Mouse (Mus musculus) kidney, embryonic 15.5 days (tissue): Measurements from ENCODE around the gene Ccdc87. TPM values are rescaled to one million over a fixed set of nuclear protein-coding genes. Genes with fewer than 3 reads are reported as not detected.
"Not testable (repeated sequence)": the region's sequence is repeated elsewhere in the genome, so short reads cannot be mapped to it uniquely, and the experiment has no call there.

Experiments used
- ATAC-seq: fragments of 200-750 bp; cut with Nextera tagmentation; replicated peaks from 2 replicates; pipeline ENCODE4 v1.8.0; 2017; ENCODE audit warnings: moderate TSS enrichment; ENCODE audit not compliant: low FRiP score
- H3K27ac ChIP-seq: fragments of 300-500 bp; sonication (generic); 2 replicates; pipeline ENCODE4 v1.5.1; 2015; ENCODE audit warnings: mild to moderate bottlenecking, inconsistent platforms
- H3K27me3 ChIP-seq: fragments of 300-500 bp; sonication (generic); 2 replicates; pipeline ENCODE4 v1.6.1; 2015; ENCODE audit warnings: inconsistent platforms
- H3K36me3 ChIP-seq: fragments of 300-500 bp; sonication (generic); 2 replicates; pipeline ENCODE4 v1.6.1; 2015; ENCODE audit warnings: inconsistent platforms
- H3K4me1 ChIP-seq: fragments of 300-500 bp; sonication (generic); 2 replicates; pipeline ENCODE4 v1.6.1; 2015; ENCODE audit warnings: inconsistent platforms
- H3K4me2 ChIP-seq: fragments of 300-500 bp; sonication (generic); 2 replicates; pipeline ENCODE4 v1.6.1; 2015; ENCODE audit warnings: moderate library complexity, mild to moderate bottlenecking, inconsistent platforms
- H3K4me3 ChIP-seq: fragments of 300-500 bp; sonication (generic); replicated peaks from 2 replicates; pipeline ENCODE4 v1.5.1; 2015; ENCODE audit warnings: mild to moderate bottlenecking, inconsistent platforms
- H3K9ac ChIP-seq: fragments of 300-500 bp; sonication (generic); 2 replicates; pipeline ENCODE4 v1.6.1; 2015; ENCODE audit warnings: mild to moderate bottlenecking, inconsistent platforms
- H3K9me3 ChIP-seq: fragments of 300-500 bp; sonication (generic); replicated peaks from 2 replicates; pipeline ENCODE4 v1.6.1; 2016; ENCODE audit warnings: inconsistent platforms
- WGBS: fragments of 180-500 bp; shearing (Covaris S2); methylation state at CpG from one replicate; pipeline ENCODE4 v1.1.7; 2015; ENCODE audit warnings: mixed read lengths; 5-methylcytosine and 5-hydroxymethylcytosine counted together
- polyA plus RNA-seq: library from polyadenylated mRNA; unstranded; fragments of >200 nt; fragmentation: Nextera tagmentation; extraction: Ambion mirVana; gene quantifications from 2 replicates; pipeline ENCODE4 v1.2.1, GENCODE M21; 2015

Ccdc87 gene
- polyA plus RNA-seq, 1 experiment from 2014 or later = not detected

GRCm38 (mm10) chr19:4812334-4812949 is 26.7 kb upstream of the Ccdc87 start:
- not testable (repeated sequence) for ATAC-seq, H3K9me3 ChIP-seq, H3K27me3 ChIP-seq, H3K36me3 ChIP-seq
- Histone ChIP-seq H3K4me1 (peaks cover 27% of the 10 kb centered on the region), H3K4me3 (peak overlapping the region; percentile 67), H3K9ac (peak overlapping the region; percentile 78), H3K27ac (peak overlapping the region; percentile 98), H3K4me2 (peak overlapping the region; percentile 80)
- WGBS = 76% methylated on average over 8 of the region's 8 CpGs

- Histone ChIP-seq H3K36me3 (no peaks in the 10 kb centered on the region), H3K4me3 (no peak overlapping the region), H3K27ac (no peak overlapping the region), H3K4me1 (peaks cover 22% of the 10 kb centered on the region), H3K27me3 (no peaks in the 10 kb centered on the region), H3K4me2 (no peak overlapping the region), H3K9me3 (no peaks in the 10 kb centered on the region), H3K9ac (no peak overlapping the region)
- no peak for ATAC-seq
- WGBS = 85% methylated on average over 6 of the region's 6 CpGs
Measured at GRCm38 (mm10) chr19:4813015-4813414, 26.2 kb upstream of the Ccdc87 start.

GRCm38 (mm10) chr19:4817182-4817835 is 21.9 kb upstream of the Ccdc87 start:
- WGBS = 55% methylated on average over 1 of the region's 1 CpGs
- no peaks in the 10 kb centered on the region for H3K9me3 ChIP-seq
- ATAC-seq = no peak

GRCm38 (mm10) chr19:4820678-4821303 is 18.4 kb upstream of the Ccdc87 start:
- peak; percentile 79 for ATAC-seq
- 70% methylated on average over 5 of the region's 5 CpGs for WGBS
- peak overlapping the region; percentile 37 for H3K27ac ChIP-seq

More at GRCm38 (mm10) chr19:4817182-4817835, 21.9 kb upstream of the Ccdc87 start:
- Histone ChIP-seq H3K27me3 (no peaks in the 10 kb centered on the region), H3K4me2 (no peak overlapping the region), H3K36me3 (no peaks in the 10 kb centered on the region), H3K27ac (no peak overlapping the region), H3K4me3 (no peak overlapping the region), H3K9ac (no peak overlapping the region), H3K4me1 (peaks cover 4% of the 10 kb centered on the region; the same call in 1 of the 2 replicates)

GRCm38 (mm10) chr19:4828444-4829114 is 10.6 kb upstream of the Ccdc87 start:
- WGBS = 47% methylated on average over 16 of the region's 16 CpGs
- no peak for ATAC-seq
- Histone ChIP-seq H3K27ac (no peak overlapping the region), H3K27me3 (no peaks in the 10 kb centered on the region), H3K4me3 (0 out of 2 replicates have a peak overlapping the region, but pooled peaks have one; percentile 10), H3K9me3 (no peaks in the 10 kb centered on the region), H3K4me1 (peaks cover 7% of the 10 kb centered on the region; the same call in 1 of the 2 replicates), H3K9ac (no peak overlapping the region), H3K4me2 (peak overlapping the region; percentile 22; the same call in 1 of the 2 replicates), H3K36me3 (peaks cover 52% of the 10 kb centered on the region)

More at GRCm38 (mm10) chr19:4820678-4821303, 18.4 kb upstream of the Ccdc87 start:
- H3K4me2 ChIP-seq = no peak overlapping the region
- peaks cover 2% of the 10 kb centered on the region; the same call in 1 of the 2 replicates for H3K4me1 ChIP-seq
- no peak overlapping the region for H3K4me3 ChIP-seq
- peaks cover 17% of the 10 kb centered on the region for H3K36me3 ChIP-seq
- no peaks in the 10 kb centered on the region for H3K27me3 ChIP-seq
- H3K9me3 ChIP-seq = no peaks in the 10 kb centered on the region
- H3K9ac ChIP-seq = no peak overlapping the region

GRCm38 (mm10) chr19:4829156-4829555 is 10.0 kb upstream of the Ccdc87 start:
- peaks cover 52% of the 10 kb centered on the region for H3K36me3 ChIP-seq
- H3K4me1 ChIP-seq = peaks cover 7% of the 10 kb centered on the region; the same call in 1 of the 2 replicates
- H3K9me3 ChIP-seq = no peaks in the 10 kb centered on the region
- no peak for ATAC-seq
- WGBS = 48% methylated on average over 7 of the region's 7 CpGs
- H3K4me2 ChIP-seq = peak overlapping the region; percentile 22; the same call in 1 of the 2 replicates
- no peak overlapping the region for H3K4me3 ChIP-seq
- no peak overlapping the region for H3K9ac ChIP-seq
- H3K27me3 ChIP-seq = no peaks in the 10 kb centered on the region
- H3K27ac ChIP-seq = no peak overlapping the region

GRCm38 (mm10) chr19:4833977-4834376 is 5.2 kb upstream of the Ccdc87 start:
- Histone ChIP-seq H3K9ac (no peak overlapping the region), H3K4me3 (no peak overlapping the region), H3K27me3 (no peaks in the 10 kb centered on the region), H3K4me1 (peaks cover 11% of the 10 kb centered on the region), H3K36me3 (peaks cover 31% of the 10 kb centered on the region), H3K9me3 (no peaks in the 10 kb centered on the region), H3K27ac (no peak overlapping the region), H3K4me2 (no peak overlapping the region)
- WGBS = 84% methylated on average over 8 of the region's 8 CpGs
- ATAC-seq = no peak

GRCm38 (mm10) chr19:4836096-4836495 is 3.1 kb upstream of the Ccdc87 start:
- Histone ChIP-seq H3K4me1 (peaks cover 17% of the 10 kb centered on the region), H3K9ac (no peak overlapping the region), H3K27me3 (peaks cover 15% of the 10 kb centered on the region), H3K4me3 (no peak overlapping the region), H3K9me3 (no peaks in the 10 kb centered on the region), H3K27ac (no peak overlapping the region), H3K36me3 (peaks cover 26% of the 10 kb centered on the region), H3K4me2 (no peak overlapping the region)
- ATAC-seq = no peak
- 70% methylated on average over 2 of the region's 2 CpGs for WGBS

- Histone ChIP-seq H3K27me3 (peaks cover 24% of the 10 kb centered on the region), H3K9me3 (no peaks in the 10 kb centered on the region), H3K9ac (no peak overlapping the region), H3K4me2 (no peak overlapping the region), H3K36me3 (peaks cover 19% of the 10 kb centered on the region), H3K4me1 (peaks cover 17% of the 10 kb centered on the region), H3K4me3 (no peak overlapping the region), H3K27ac (no peak overlapping the region)
- ATAC-seq = no peak
- 96% methylated on average over 6 of the region's 6 CpGs for WGBS
Measured at GRCm38 (mm10) chr19:4837049-4837448, 2.1 kb upstream of the Ccdc87 start.

GRCm38 (mm10) chr19:4838526-4839140 is 533 bp upstream of the Ccdc87 start:
- peaks cover 17% of the 10 kb centered on the region for H3K4me1 ChIP-seq
- H3K36me3 ChIP-seq = 0 out of 2 replicates have a peak, but pooled peaks cover 6% of the 10 kb centered on the region
- ATAC-seq = peak; percentile 34
- 30% methylated on average over 10 of the region's 10 CpGs for WGBS
- peak overlapping the region; percentile 63 for H3K4me3 ChIP-seq
- H3K27ac ChIP-seq = peak overlapping the region; percentile 54; the same call in 1 of the 2 replicates
- peaks cover 29% of the 10 kb centered on the region for H3K27me3 ChIP-seq
- H3K9ac ChIP-seq = peak overlapping the region; percentile 72
- H3K4me2 ChIP-seq = peak overlapping the region; percentile 88
- no peaks in the 10 kb centered on the region for H3K9me3 ChIP-seq

- 0 out of 2 replicates have a peak, but pooled peaks cover 2% of the 10 kb centered on the region for H3K36me3 ChIP-seq
- peaks cover 17% of the 10 kb centered on the region for H3K4me1 ChIP-seq
- no peak overlapping the region for H3K4me2 ChIP-seq
- peaks cover 29% of the 10 kb centered on the region for H3K27me3 ChIP-seq
- no peaks in the 10 kb centered on the region for H3K9me3 ChIP-seq
- WGBS = 85% methylated on average over 9 of the region's 9 CpGs
- no peak overlapping the region for H3K9ac ChIP-seq
- H3K4me3 ChIP-seq = no peak overlapping the region
- no peak for ATAC-seq
- H3K27ac ChIP-seq = no peak overlapping the region
Measured at GRCm38 (mm10) chr19:4840848-4841247, 1.7 kb downstream of the Ccdc87 start.
